Mouse (Mus musculus) lung, postnatal 25 days (tissue): ENCODE measurements around the gene En1.

Source experiments
- DNase-seq: peaks from one replicate; pipeline ENCODE4 v3.0.0; 2022; ENCODE audit warnings: low spot score

Gene En1

DNA sequence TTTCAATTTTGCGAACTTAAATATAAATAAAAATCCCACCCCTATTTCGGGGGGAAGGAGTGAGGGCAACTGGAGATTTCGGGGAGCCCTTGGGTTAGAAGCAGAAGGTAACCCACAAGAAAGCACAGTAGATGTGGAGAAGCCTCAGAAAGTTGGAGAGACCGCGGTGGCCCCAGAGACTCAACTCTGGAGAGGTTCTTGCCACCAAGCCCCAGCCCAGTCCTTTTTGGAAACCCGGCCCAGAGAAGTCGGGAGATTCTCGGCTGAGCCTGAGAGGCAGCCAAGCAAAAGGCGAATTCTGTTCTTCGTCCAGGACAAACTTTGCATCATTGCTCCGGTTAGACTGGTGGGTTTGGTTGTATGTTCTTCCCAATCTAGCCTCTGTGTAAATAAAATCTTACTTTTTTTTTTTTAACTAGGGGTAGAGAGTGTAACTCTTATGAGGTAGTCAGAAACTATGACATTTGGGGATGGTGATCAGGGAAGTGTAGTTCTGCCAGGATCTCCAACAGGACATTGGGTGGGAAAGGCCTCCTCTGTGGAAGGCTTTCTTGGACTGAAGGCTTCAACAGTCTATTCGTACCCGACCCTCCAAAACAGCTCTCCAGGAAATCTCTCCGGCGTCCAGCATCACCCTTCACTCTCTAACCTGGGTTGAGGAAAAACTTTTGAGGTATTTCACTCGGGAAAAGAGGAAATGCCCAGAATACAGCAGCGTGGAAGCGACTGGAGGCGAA, 1.5 kb upstream of the En1 start:
- DNase-seq, result no peak

DNA sequence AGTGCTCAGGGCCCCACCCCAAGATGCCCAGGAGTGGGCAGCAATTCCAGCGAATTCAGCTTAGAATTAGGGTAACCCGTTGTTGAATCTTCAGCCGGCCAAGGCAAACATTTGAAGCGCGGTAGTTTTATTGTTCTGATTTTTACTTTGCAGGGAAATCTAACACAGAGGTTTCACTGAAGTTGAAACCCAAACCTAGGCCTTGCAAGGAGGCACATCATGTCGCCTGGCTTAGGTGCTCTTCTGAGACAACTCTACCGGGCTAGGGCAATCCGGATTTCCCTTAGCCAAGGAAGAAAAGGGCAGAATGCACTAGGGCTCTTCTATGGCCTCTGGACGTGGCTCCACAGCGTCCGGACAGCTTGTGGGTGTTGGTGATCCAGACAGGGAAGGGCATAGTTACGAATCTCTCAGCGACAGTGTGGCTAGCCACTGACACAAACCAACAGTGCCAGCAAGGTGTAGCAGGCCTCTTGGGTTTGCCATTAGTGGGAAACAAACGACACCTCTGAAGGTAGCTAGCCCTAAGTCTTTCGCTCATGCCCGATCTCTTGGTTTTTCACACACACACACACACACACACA, 873 bp upstream of the En1 start:
- no peak for DNase-seq

DNA sequence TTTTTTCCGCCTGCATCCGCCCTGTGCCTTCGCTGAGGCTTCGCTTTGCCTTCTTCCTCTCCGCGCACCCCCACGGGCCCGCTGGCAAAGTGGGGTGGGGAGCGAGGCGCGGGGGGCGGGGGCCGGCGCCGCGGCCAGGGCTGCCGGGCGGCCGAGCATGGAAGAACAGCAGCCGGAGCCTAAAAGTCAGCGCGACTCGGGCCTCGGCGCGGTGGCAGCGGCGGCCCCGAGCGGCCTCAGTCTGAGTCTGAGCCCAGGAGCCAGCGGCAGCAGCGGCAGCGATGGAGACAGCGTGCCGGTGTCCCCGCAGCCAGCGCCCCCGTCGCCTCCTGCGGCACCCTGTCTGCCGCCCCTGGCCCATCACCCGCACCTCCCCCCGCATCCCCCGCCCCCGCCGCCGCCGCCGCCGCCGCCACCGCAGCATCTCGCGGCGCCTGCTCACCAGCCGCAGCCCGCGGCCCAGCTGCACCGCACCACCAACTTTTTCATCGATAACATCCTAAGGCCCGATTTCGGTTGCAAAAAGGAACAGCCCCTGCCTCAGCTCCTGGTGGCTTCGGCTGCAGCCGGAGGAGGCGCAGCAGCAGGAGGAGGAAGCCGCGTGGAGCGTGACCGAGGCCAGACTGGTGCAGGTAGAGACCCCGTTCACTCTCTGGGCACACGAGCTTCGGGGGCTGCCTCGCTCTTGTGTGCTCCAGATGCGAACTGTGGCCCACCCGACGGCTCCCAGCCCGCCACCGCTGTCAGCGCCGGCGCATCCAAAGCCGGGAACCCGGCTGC, 848 bp downstream of the En1 start:
- DNase-seq, result no peak

DNA sequence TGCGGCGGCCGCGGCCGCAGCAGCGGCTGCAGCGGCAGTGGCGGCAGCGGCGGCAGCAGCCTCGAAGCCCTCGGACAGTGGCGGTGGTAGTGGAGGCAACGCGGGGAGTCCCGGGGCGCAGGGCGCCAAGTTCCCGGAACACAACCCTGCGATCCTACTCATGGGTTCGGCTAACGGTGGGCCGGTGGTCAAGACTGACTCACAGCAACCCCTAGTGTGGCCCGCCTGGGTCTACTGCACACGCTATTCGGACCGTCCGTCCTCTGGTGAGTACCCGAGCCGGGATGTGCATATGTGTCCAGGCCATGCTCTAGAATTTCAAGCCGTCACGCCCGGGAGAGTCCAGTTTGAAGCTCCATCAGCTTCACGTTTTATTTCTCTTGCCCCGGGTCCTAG, 1.4 kb downstream of the En1 start:
- DNase-seq, result no peak

DNA sequence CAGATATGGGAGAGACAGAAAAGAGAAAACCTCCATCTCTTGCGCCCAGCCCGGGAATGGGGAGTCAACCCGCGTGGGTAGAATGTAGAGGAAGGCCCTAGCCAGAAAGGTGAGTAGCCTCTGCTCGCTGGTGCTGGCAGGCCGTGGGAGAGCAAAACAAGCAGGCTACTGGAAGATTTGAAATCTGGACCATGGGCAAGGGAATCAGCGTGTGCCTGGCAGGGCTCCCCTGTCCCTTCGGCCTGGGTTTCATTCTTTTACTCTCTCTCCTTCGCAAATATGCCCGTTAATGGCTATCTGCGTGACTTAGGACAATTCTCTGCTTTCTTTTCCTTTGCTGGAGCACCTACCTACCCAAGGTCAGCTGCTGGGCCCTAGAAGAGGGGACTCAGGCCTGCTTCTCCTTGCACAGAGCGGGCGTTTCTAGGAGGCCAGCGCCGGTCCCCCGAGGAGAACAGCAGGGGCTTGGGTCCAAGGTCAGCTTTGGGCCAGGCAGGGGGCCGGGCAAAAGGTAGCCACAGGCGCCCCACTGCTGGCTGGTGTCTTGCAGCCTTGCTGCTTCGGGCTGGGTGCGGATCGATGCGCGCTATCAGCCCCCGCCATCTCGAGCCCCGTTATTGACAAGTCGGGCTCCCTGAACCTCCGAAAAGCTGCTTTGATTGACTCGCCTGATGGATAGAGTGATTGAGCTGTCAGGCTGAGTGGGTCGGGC, 2.4 kb downstream of the En1 start:
- DNase-seq, result no peak

DNA sequence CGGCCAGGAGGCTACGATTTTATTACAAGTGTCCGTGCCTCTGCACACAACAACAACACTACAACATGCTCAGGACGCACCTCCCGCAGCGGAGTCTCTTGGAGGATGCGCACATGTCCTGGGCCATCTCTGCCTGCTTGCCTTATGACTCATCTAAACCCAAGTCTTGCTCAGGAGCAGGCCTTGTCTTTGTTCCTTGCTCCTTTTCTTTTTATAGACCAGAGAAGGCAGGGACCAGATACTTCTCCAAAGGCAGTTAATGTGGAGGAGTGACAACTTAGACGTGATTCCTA, 2.9 kb downstream of the En1 start:
- DNase-seq, result no peak

DNA sequence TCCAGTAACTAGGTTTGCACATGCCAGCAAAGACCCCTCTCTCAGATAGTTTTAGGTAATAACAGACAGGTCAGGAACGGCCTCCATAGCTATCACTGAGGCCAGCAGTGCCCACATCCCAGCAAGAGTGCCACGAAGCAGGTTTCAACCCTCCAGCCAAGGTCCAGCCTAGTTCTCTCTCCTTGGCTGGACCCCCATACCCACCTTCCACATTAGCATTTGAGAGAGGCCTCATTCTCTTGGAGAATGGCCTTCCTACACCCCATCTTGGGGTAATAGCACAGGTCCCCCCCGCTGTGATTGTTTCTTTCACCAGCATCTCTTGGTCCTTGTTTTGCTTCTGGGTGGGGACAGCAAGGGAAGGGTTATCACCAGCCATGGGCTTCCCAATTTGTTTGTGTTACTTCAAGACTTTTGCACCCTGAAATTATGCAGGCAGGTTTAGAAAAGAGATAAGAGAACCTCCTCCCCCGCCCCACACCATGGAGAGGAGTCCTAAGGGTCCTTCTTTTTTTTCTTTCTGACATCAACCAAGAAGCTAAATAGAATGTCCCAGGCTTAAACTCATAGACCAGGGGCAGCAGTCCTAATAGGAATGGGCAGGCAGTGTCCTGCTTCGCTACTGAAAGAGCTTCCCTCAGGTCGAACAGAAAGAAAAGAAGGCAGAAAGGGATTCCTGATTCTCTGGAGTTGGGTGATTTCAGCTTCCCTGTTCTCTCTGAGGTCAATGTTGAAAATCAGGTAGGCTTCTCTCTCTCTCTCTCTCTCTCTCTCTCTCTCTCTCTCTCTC, 3.5 kb downstream of the En1 start:
- no peak for DNase-seq

DNA sequence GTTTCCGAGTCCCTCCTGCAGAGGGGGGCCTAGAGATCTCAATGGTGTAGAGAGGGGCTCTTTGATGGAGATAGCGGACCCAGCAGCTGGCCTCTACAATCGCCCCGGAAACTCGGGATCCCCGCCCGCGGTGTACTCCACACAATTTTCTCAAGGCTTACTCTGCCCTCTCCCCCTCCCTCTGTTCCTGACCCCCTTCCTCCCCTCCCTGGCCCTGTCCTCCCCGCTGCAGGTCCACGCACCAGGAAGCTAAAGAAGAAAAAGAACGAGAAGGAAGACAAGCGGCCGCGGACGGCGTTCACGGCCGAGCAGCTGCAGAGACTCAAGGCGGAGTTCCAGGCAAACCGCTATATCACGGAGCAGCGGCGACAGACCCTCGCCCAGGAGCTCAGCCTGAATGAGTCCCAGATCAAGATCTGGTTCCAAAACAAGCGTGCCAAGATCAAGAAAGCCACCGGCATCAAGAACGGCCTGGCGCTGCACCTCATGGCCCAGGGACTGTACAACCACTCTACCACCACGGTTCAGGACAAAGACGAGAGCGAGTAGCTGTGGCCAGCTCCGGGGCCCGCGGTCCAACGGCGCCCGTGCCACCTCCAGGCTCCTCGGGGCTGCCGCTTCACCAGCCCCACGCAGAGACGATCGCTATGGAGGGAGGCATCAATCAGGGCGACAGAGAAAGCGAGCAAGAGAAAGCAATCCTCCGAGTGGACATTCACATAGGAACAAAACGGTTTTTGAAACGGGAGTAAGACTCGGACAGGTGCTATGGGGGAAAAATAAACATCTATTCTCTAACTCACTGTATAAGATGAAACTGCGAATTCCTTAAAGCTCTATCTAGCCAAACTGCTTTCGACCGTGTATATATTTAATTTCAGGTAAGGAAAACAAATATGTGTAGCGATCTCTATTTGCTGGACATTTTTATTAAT, 4.7 kb downstream of the En1 start:
- DNase-seq, result no peak

DNA sequence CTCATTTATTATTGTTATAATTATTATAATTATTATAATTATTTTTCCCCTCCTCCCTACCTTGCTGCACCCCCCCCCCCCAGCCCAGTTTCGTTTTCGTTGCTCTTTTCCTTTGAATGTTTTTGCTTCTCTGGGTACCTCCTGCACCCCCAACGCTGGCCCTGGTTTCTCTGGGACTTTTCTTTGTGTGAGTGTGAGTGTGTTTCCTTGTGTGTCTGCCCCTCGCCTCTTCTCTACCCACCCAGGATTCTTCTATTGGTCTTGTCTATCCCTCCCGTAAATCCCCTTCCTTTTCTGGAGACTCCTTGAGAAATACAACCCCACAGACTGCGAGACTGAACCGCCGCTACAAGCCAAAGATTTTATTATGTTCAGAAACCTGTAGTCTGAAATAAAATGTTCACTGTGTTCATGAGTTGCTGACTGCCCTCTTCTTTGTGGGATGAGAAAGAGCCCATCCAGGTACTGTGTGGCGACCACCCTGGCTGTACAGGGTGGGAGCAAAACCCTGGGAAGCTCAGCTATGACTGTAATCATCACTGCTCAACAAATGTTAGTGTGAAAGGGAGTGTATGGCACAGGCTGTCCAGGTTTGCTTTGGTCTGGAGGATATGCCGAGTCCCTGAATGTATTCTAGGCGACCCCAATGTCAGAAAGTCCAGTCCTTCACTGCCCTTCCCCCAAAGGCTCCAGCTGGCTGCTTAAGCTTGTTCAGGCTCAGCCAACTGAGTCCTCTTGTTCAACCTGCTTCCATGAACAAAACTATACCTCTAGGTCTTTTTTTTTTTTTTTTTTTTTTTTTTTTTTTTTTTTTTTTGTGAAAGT, 5.6 kb downstream of the En1 start:
- no peak for DNase-seq

DNA sequence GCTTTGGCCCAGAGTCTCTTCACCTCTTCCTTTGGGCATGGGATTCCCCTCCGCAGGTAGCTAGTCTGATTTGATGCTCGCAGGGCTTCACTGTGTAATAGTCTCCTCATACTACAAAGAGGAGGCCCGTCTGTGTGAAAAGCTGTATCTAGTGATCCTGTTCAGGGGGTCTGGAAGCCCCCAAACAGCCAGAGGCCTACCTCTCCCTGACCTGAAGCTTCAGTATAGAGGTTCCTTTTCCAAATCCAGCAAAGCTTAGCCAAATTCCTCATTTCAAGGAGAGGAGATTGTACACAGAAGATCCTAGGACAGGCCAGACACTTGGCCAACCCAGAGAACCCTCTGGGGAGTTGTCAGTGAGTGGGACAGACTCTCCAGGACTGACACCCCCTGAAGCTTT, 6.2 kb downstream of the En1 start:
- no peak for DNase-seq

DNA sequence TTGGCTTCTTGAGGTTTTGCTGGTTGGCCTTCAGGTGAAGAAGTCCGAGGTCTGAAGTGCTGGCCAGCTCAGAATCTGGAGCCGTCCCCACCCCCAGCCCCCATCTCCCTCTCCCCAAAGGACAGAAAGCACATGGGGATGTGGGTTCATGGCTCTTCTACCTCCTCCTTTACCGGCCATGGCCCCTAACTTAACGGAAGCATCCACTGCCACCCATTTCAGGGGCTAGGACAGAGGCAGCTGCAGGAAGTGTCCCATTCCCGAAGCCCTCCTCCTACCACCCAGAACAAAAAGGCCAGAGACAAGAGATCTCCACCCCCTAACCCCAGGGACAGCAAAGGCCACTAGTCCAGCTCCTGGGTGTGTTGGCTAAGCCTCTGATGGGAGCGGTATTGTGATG, 7.4 kb downstream of the En1 start:
- DNase-seq, result no peak

DNA sequence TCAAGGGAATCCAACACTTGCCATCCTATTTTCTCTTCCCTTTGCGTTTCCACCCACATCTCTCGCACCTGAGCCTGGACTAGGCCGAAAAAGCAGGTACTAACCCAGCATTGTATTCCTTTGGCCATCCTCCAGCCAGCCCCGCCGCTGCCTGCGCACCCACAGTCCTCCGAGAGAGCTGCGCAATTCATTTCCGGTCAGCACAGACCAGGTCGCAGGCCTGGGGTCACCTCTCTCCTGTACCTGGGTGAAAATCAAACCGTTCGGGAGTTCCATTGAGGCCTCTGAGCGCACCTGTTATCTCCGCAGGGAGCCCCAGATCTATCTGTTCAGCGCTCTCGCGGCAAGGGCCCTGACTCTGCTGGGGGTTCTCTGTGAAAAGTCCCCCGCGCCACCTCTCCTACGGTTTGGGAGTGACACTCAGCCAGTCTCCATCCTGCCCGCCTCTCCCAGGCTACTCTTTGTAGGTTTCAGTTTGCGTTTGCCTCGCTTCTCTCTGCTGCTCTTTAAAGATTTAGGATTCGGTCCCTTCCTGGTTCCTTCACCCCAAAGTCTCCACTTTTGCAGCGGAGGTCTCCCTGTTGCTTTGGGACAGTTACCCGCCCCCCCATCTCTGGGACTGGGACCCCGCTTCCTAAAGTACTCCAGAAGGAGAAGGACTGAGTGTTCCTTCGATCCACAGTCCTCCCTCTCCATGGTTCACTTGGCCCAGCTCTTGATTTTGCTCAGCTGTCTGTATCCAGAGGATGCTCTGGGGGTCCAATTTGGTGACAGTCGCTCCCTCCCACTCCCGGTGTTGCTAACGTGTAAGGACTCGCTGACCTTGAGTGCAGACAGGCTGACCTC, 11.5 kb downstream of the En1 start:
- no peak for DNase-seq

DNA sequence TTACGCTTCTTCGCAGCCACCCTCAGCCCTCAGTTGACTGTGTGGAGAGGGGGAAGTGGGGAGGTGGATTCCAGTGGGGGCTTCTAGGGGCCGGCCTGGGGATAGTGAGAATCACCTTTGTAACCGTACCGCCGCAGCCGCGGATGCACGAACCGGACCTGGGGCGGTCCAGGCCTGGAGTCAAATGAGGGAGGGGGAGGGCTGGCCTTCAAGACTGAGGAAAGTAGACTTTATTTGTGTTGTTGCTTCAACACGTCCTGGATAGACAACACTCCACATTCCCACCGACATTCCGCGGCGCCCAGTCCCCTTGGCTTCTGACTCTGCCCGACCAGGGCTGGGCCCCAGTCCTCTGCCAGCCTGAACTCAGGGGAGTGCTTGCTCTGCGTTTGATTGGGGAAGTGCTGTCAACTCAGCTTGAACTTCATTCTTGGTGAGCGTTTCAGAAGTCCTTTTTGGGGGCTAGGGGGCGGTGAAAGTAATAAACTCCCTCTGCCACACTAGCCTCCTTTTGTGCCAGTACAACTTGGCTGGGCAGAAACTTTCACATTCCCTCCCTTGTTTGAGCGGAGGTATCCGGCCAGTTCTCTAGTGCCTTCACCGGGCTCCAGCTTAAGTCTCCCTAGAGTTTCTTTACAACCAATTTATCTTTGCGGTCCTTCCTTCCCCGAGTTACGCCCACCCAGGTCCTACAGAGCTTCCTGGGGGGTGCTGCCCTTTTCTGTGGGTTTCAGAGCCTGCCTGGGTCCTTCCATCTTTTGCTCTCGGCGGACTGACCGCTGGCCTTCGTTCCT, 12.3 kb downstream of the En1 start:
- DNase-seq, result no peak

DNA sequence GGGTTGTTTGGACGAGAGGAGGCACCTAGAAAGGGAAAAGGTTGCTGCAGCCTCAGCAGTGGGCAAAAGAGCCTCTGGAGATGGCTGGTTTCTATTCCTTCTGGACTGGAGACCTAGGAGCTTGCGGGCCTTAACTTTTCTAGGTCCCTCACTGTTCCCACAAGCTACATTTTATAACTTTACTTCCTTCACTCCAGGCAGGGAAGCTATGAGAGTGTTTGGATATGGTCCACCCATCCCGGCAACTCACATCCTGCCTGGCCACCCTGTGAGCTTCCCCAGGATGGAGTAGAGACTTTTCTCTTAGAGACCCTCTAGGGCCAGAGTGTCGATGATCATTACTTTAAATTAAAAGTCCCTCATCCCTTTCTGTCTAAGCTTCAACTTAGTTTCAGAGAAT, 13.3 kb downstream of the En1 start:
- DNase-seq, result no peak

DNA sequence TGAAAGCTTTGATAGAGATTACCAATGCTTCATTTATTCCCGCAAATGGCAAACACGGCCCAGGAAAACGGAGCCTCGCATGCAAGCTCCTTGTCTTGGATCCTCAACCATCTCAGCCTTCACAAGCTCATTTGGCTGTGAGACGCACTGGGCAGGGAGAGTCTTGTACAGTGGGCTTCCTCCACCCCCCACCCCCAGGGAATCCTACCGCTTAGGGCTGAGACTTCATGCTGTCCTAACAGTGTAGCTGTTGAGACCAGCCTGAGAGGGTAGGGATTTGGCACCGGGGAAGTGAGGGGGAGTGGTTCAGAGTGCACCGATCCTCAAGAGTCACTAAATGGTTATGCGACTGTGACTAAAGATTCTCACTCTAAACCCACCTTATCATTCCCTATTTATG, 13.7 kb downstream of the En1 start:
- no peak for DNase-seq

DNA sequence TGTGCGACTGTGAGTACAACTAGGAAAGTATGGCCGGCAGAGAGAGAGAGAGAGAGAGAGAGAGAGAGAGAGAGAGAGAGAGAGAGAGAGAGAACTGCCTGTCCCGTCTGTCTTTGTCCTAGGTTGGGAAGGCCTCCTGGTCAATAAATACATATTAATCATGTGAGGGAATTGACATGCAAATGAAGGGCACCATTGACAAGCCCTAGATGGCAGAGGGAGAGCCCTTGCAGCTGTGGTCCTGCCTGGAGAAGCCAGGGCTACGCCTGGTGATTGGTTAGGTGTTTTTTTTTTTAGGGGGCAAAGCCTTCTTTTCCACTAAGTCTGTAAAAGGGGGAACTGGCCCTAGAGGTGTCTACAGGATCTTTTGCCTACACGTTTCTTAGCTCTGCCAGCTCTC, 19.2 kb downstream of the En1 start:
- DNase-seq, result no peak

DNA sequence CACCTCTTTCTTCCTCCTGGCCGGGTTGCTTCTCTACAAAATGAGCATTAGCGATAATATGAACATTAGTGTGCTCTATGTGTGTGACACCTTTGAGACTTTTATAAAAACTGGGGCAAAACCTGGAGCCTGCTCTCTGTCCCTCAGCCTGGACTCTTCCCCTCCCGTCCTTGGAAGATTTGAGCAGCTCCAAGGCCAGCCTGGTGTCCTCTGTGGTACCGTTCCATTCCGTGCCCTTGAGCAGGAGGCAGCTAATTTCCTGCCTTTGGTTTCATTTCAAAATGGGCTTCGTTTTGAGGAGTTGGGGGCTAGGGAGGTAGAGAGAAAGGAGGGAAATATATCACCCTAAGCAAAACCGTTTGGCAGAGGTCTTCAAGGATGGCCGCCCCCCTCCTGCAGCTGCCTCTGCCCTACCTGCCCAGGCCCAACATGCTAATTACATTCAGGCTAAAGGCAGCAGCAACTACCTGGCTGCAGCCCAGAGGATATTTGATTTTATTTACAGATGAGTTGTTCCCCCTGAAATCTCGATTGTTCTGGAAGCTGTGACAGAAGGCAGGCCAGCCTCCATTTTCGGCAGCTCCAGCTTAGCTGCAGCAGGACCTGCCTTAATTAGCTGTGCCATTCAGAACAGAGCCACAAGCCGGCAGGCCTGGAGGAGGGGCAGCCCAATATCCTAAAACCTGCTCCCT, 24.9 kb downstream of the En1 start:
- DNase-seq, result no peak

DNA sequence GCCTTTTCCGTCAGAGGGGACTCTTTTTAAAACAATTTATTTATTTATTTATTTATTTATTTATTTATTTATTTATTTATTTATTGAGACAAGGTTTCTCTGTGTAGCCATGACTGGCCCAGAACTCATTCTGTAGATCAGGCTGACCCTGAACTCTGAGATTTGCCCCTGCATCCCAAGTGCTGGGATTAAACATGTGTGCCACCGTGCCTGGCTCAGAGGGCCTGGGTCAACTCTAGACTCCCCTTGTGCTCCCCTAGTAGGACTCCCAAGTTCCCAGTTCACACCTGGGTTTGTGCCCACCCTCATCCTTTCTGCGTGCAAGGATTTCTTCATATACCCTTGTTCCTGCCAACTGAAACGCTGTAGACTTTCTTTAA, 25.4 kb downstream of the En1 start:
- no peak for DNase-seq
